Mouse (Mus musculus): ENCODE results near the gene Utp3. TPM values are rescaled to one million over a fixed set of nuclear protein-coding genes. Genes with fewer than 3 reads are reported as not detected.

The Utp3 gene
- 54.1 TPM for total RNA-seq (2023)

GRCm38 (mm10) chr5:88554086-88554886 lies at the start of gene Utp3:
Utp3 (plus strand) TSS chr5:88554462.

GRCm38 (mm10) chr5:88527657-88528056 lies 26.6 kb upstream of the Utp3 start, which contains the start of gene Jchain:
Jchain (minus strand) TSS chr5:88527891.

GRCm38 (mm10) chr5:88564501-88565147 lies 10.4 kb downstream of the Utp3 start, which contains the start of gene Rufy3:
Rufy3 (plus strand) TSS chr5:88565040.

Other genes starting within 250 kb of the Utp3 start
- not detected for gene Prol1, start 237.2 kb upstream of the Utp3 start, total RNA-seq (2023)
- not detected for gene Amtn, start 178.4 kb upstream of the Utp3 start, total RNA-seq (2023)
- gene Ambn, start 98.5 kb upstream of the Utp3 start, total RNA-seq (2023), result not detected
- not detected for gene Enam, start 66.5 kb upstream of the Utp3 start, total RNA-seq (2023)
- gene Jchain, start 26.6 kb upstream of the Utp3 start, total RNA-seq (2023), result 66.4 TPM
- gene Rufy3, start 10.6 kb downstream of the Utp3 start, total RNA-seq (2023), result 8.8 TPM
- 39.6 TPM for gene Grsf1, start 121.7 kb downstream of the Utp3 start, total RNA-seq (2023)
- gene Mob1b, start 166.4 kb downstream of the Utp3 start, total RNA-seq (2023), result 27.0 TPM
- 25.8 TPM for gene Dck, start 210.5 kb downstream of the Utp3 start, total RNA-seq (2023)

Data from CD4-positive naive resting alpha-beta T cell, adult 76 days (primary cell).